Mouse (Mus musculus) erythroblast, adult 5-6 weeks (primary cell): Measurements from ENCODE around the gene Eya2. TPM values are rescaled to one million over a fixed set of nuclear protein-coding genes. Genes with fewer than 3 reads are reported as not detected.
"Not testable (repeated sequence)": the region's sequence is repeated elsewhere in the genome, so short reads cannot be mapped to it uniquely, and the experiment has no call there.

ENCODE experiments used
- ATAC-seq: replicated peaks from 2 replicates; pipeline ENCODE4 v1.8.0; 2016; ENCODE audit warnings: moderate number of reproducible peaks, mild to moderate bottlenecking, moderate TSS enrichment, inconsistent platforms; ENCODE audit not compliant: poor library complexity, low FRiP score, severe bottlenecking
- total RNA-seq, 2 experiments: library from RNA; stranded (forward) in 1 of 2; stranded (reverse) in 1 of 2; fragments of 150-400 nt in 1 of 2; fragments of 200-764, 138-1000 nt in 1 of 2; gene quantifications; 2 replicates each; pipeline versions ENCODE4 v1.2.3 to v1.2.4; 2015 to 2017; ENCODE audit warnings: low replicate concordance in 2 of 2

Eya2 gene
- total RNA-seq (2015; ENCODE audit: low replicate concordance), result not detected in 2 replicates
- 0.09 and 0.28 TPM in 2 replicates for total RNA-seq (2017; ENCODE audit: low replicate concordance)

- ATAC-seq, result no peak
Measured at GRCm38 (mm10) chr2:165594907-165595675, at the start of gene Eya2. Eya2 (plus strand) TSS chr2:165595032.

- no peak for ATAC-seq
Measured at GRCm38 (mm10) chr2:165545687-165546086, 49.1 kb upstream of the Eya2 start.

- no peak for ATAC-seq
Measured at GRCm38 (mm10) chr2:165546341-165546740, 48.5 kb upstream of the Eya2 start.

GRCm38 (mm10) chr2:165547410-165547809 lies 47.4 kb upstream of the Eya2 start:
- ATAC-seq, result no peak

DNA sequence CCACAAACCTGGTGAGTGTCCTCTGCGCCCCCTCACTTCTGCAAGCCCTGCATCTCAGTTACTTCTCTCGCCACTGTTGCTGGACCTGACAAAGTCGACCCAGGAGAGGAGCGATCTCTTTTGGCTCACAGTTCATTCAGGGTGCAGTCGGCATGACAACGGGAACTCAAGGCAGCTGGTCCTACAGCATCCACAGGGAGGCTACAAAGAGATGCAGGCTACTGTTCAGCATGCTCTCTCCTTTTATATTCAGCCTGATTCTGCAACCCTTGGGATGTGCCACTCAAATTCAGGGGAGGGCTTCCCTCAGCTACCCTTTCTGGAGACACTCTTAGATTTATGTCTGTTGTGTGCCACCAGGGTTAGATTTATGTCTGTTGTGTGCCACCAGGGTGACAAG lies 46.2 kb upstream of the Eya2 start:
- no peak for ATAC-seq

- not testable (repeated sequence) for ATAC-seq
Measured at GRCm38 (mm10) chr2:165550410-165550809, 44.4 kb upstream of the Eya2 start.

DNA sequence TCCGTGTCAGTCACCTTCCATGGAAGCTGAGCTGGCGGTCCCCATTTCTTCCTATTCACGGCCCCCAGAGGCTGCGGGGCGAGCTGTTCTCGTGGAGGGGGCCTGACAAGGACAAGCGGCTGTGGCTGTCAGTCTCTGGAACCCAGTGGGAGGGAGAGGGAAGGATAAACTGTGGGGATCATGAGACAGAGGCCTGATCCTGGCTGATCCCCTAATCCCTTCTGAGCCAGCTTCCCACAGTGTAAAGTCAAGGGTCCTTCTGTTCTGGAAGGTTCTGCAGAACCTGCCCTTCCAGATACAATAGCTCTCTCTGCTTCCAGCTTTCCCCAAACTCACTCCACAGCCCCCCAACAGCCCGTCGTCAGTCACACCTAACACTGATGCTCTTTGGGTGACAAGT lies 40.8 kb upstream of the Eya2 start:
- ATAC-seq, result no peak

DNA sequence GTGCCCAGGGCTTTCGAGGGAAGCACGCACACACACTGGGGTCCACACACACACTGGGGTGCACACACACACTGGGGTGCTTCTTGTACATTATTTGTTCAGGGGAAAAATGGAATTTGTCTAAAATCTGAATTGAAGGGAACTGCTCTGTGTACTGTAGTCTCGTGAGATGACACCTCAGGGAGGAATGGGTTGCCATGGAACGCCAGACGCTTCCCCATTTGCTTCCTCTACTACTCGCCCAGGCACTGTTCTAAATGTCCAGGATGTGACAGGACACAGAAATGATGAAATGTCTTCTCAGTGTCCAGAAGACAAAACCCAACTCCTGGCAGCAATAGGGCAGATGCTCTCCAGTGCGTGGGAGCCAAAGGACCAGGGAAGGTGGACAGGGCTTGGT lies 37.6 kb upstream of the Eya2 start:
- no peak for ATAC-seq

DNA sequence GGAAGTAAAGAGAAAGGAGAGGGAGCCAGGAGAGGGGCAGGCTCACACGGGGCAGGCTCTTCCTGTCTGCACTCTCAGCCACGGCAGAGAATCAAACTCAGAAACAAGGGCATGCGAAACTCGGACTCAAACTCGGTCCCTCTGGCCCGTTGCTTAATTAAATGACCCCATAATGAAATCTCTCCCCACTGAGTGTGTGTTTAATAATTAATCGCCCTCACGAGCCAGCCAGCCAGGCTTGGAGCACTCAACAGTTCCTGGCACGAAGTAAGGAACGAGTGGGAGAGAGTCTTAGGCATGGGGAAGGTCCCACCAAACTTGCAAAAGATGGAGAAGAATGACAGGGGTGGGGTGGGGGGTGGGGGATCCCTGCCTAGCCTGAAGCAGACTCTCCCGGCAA lies 35.9 kb upstream of the Eya2 start:
- ATAC-seq, result no peak

DNA sequence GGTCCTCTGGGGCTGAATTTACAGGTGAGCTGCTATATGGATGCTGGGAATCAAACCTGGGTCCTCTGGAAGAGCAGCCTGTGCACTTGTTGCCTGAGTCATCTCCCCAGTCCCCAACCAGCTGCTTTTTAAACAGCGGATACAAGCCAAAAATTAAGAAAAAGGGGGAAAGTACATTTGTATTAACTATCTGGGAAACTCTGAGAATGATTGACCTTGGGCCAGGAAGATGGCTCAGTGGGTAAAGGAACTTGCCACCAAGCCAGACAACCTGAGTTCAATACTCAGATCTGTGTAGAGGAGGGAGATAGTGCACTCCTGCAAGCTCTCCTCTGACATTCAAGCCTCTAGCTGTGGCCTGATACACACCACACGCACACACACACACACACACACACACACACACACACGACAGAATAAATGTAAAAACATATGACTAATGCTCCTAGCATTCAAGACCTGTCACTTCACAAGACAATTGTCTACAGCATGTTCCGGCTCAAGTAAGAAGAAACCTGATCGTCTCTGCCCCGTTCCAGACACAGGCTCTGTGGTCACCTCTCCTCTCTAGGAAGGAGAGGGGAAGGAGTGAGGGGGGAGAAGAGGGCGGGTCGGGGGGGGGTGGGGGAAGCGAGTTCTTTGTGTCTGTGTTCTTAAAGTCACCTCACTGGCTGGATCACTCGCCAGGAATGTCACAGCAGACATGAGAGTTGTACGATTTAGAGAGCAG lies 35.2 kb upstream of the Eya2 start:
- ATAC-seq, result no peak

- no peak for ATAC-seq
Measured at GRCm38 (mm10) chr2:165561861-165562260, 33.0 kb upstream of the Eya2 start.

DNA sequence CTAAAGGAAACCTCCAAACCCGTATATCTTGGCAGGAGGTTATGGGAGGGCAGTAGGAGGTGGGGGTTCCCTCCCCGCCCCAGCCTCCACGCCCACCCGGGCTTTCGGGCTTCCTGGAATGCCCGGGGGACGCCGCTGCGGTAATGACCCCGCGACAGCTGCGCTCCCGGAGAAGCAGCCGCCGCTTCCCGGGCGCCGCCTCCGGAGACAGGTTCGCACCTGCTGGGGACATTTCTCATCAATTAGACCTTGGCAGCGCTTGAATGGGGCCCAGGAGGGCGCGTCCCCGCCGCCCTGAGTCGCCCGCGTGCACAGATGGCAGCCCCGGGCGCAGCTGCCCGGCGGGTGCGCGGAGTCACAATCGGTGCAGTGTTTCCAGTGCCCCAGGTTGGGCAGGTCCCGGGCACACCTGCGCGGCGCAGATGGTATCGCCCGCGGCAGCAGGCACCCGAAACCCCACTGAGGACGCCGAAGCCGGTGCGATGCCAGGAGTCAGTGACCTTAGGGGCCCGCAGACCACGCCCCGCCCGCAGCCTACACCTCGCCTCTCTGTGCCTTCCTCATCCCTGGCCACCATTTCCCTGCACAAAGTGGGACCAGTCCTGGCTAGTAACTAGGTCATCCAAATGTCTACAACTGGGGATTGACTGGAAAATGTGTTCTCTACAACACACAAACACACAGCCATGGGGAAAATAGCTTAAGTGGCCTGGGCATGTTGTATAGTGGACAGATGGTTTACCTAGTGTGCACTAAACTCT lies 31.4 kb upstream of the Eya2 start:
- no peak for ATAC-seq

GRCm38 (mm10) chr2:165564101-165564500 lies 30.7 kb upstream of the Eya2 start:
- no peak for ATAC-seq

- no peak for ATAC-seq
Measured at GRCm38 (mm10) chr2:165564620-165565019, 30.2 kb upstream of the Eya2 start.

DNA sequence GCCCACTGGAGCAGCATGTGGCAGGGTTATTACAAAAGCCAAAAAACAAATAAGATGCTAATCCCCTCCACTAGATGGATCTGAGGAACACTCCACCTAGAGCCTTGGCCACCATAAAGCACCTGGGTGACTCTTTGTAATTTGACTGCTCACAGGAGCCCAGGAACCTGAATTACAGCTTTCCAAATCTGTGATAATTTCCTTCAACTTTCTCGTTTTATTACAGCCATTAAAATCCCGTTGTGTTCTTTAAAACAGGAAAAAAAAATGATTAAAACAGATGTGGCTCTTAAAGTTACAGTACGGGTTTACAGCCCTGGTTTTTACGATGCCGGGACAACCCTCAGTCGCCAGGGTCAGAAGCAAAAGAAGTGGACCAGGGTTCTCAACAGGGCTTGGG lies 27.9 kb upstream of the Eya2 start:
- ATAC-seq, result no peak

DNA sequence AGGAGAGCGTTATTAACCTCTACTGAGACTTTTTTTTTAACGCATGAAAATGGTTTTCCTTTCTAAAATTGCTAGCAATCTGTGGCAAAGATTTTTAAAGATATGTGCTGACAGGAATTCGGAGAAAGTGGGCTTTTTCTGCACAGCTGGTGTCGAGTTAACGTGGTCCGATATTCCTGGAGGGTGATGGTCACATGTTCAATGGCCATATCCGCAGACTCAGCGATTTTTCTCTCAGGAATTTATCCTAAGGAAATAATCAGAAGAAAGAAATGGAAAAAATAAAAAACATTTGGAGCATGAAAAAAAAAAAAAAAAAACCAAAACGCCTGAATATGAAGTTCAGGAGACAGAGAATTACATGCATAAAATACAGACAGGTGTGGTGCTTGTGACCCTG lies 27.0 kb upstream of the Eya2 start:
- ATAC-seq, result no peak

DNA sequence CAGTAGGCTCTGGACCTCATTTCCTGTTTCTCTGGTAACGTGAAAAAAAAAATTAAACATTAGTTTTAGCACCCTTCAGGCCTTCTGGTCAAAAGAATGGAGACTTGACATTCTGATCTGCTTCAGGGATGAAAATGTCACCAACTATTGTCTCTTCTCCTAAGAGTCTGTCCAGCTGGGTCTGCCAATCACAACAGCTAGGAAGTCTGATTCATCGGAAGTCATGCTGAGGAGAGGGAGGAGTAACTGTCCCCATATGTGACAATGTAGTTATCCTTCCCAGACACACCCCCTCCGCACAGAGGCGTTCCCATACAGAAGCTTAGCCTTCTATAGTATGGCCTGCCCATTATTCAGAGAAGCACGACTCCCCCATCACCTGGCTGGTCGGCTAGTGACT lies 25.9 kb upstream of the Eya2 start:
- no peak for ATAC-seq

- ATAC-seq, result no peak
Measured at GRCm38 (mm10) chr2:165571216-165571778, 23.5 kb upstream of the Eya2 start.

GRCm38 (mm10) chr2:165583044-165583443 lies 11.8 kb upstream of the Eya2 start:
- ATAC-seq, result no peak

GRCm38 (mm10) chr2:165583518-165583917 lies 11.3 kb upstream of the Eya2 start:
- no peak for ATAC-seq
